Mouse (Mus musculus) spleen, adult 12 weeks (tissue): ENCODE data around the gene Gnat1.

Experiments
- DNase-seq: peaks from one replicate; pipeline ENCODE4 v3.0.0; 2022; ENCODE audit warnings: low spot score

Gnat1 gene

GRCm38 (mm10) chr9:107700114-107700571, 20.6 kb upstream of the Gnat1 start:
- no peak for DNase-seq

- DNase-seq, result no peak
Observed at GRCm38 (mm10) chr9:107699376-107699980, 20.0 kb upstream of the Gnat1 start.

- no peak for DNase-seq
Observed at GRCm38 (mm10) chr9:107698611-107699190, 19.2 kb upstream of the Gnat1 start.

- no peak for DNase-seq
Observed at GRCm38 (mm10) chr9:107697811-107698521, 18.5 kb upstream of the Gnat1 start.

- DNase-seq, result no peak
Observed at GRCm38 (mm10) chr9:107696845-107697610, 17.5 kb upstream of the Gnat1 start.

- DNase-seq, result no peak
Observed at GRCm38 (mm10) chr9:107696106-107696479, 16.6 kb upstream of the Gnat1 start.

GRCm38 (mm10) chr9:107695441-107696105, 16.1 kb upstream of the Gnat1 start:
- no peak for DNase-seq

- no peak for DNase-seq
Observed at GRCm38 (mm10) chr9:107694627-107695026, 15.1 kb upstream of the Gnat1 start.

GRCm38 (mm10) chr9:107693433-107693987, 14.0 kb upstream of the Gnat1 start:
- no peak for DNase-seq

GRCm38 (mm10) chr9:107692785-107693184, 13.3 kb upstream of the Gnat1 start:
- DNase-seq, result no peak

GRCm38 (mm10) chr9:107690391-107690790, 10.9 kb upstream of the Gnat1 start:
- DNase-seq, result no peak

GRCm38 (mm10) chr9:107688939-107689338, 9.4 kb upstream of the Gnat1 start:
- DNase-seq, result no peak

- DNase-seq, result no peak
Observed at GRCm38 (mm10) chr9:107688415-107688814, 8.9 kb upstream of the Gnat1 start.

- DNase-seq, result no peak
Observed at GRCm38 (mm10) chr9:107685231-107685981, 5.9 kb upstream of the Gnat1 start.

GRCm38 (mm10) chr9:107682405-107682804, 2.9 kb upstream of the Gnat1 start:
- no peak for DNase-seq

- DNase-seq, result no peak
Observed at GRCm38 (mm10) chr9:107678861-107679260, 651 bp downstream of the Gnat1 start.

GRCm38 (mm10) chr9:107677819-107678526, 1.5 kb downstream of the Gnat1 start:
- peak; percentile 42 for DNase-seq

- no peak for DNase-seq
Observed at GRCm38 (mm10) chr9:107677091-107677784, 2.3 kb downstream of the Gnat1 start.

GRCm38 (mm10) chr9:107676302-107676701, 3.2 kb downstream of the Gnat1 start:
- DNase-seq, result no peak
